Mouse (Mus musculus) Patski (cell line): ENCODE measurements around the gene Ehd2. TPM values are rescaled to one million over a fixed set of nuclear protein-coding genes. Genes with fewer than 3 reads are reported as not detected.

Experiments
- ATAC-seq: fragments of 100-300 bp; one replicate; pipeline ENCODE4 v1.8.0; 2021
- CTCF ChIA-PET: fragments of 350-600 bp; sonication (Branson Sonifier 250); formaldehyde crosslinking; loops from one replicate; lab custom pipeline; 2022; ENCODE audit warnings: inconsistent platforms; lab: Charles Lee
- POLR2A ChIA-PET: fragments of 350-600 bp; sonication (Branson Sonifier 250); formaldehyde crosslinking; loops from one replicate; lab custom pipeline; 2022; ENCODE audit warnings: antibody characterized with exemption, inconsistent platforms; lab: Charles Lee
- DNase-seq: peaks from one replicate; pipeline ENCODE4 v3.0.0-alpha.2; 2011; ENCODE audit warnings: low read depth, low spot score
- H3K27me3 ChIP-seq: fragments of 371-371 bp; one replicate; pipeline ENCODE4 v1.5.1; 2021
- CTCF ChIP-seq: fragments of 100-300 bp; IDR thresholded peaks from one replicate; pipeline ENCODE4 v1.5.1; 2021
- in situ Hi-C: fragments of 300-500 bp; cut with MboI; formaldehyde crosslinking; loops from 3 replicates; pipeline ENCODE4 v1.11.1; 2018; ENCODE audit warnings: low pct_unique_long_range_greater_than_20kb, mixed read lengths
- polyA plus RNA-seq: library from polyadenylated mRNA; unstranded; gene quantifications from one replicate; pipeline ENCODE4 v1.2.3, GENCODE M21; 2021

The Ehd2 gene
- polyA plus RNA-seq, 1 experiment from 2014 or later, result 63.0 TPM

DNA sequence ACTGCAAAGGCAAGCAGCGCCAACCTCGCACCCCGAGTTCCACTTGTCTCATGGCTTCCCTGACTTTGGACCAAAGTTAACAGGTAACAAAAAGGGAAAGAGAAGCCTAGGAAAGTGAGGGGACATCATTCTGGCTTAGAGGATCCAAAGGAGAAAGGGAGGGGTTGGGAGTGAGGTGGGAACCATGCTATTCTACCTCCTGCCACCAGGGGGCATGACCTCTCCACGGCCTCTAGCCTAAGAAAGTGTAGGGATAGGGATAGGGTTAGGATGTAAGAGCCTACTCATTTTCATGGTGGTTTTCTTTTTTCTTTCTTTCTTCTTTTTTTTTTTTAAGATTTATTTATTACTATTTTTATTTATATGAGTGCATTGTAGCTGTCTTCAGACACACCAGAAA lies 8.5 kb upstream of the Ehd2 start:
- ChIA-PET POLR2A (interaction anchor here (1.1 kb wide), 1 partner anchor 71 kb away, joined by 4 read pairs; no protein-coding TSS in a partner anchor), CTCF (interaction anchor here (1.5 to 5.4 kb wide), 11 partner anchors 9 to 91 kb away, joined by 3 to 36 read pairs (median 5); no protein-coding TSS in a partner anchor)
- ATAC-seq (peak; percentile 67), DNase-seq (no peak)
- peak; percentile 91 for TF ChIP-seq CTCF
- in situ Hi-C loops, result loop anchor here (10.0 kb wide), 1 partner anchor 169 kb away; no protein-coding TSS in a partner anchor
- no peaks in the 10 kb centered on the region for H3K27me3 ChIP-seq

DNA sequence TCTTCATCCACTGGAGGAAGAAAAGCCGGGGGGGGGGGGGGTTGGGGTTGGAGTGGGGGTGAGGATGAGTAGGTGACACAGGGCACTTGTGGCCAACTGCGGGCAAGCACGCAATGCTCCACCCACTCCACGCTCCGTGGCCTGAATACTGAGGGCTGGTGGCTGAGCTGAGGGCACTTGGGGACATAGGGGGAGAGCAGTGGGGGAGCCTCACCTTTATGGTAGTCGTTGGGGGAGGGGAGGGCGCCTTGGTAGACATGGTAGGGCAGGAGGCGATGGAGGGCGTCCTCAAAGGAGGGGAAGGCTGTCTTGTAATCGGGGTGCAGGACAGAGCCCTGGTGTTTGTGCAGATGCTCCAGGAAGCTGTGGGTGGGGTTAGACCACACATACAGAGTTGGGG lies 8.1 kb upstream of the Ehd2 start:
- no peak for ATAC-seq
- no peak for TF ChIP-seq CTCF
- no peaks in the 10 kb centered on the region for H3K27me3 ChIP-seq
- no peak for DNase-seq
- in situ Hi-C loops, result loop anchor here (10.0 kb wide), 1 partner anchor 169 kb away; no protein-coding TSS in a partner anchor
- ChIA-PET POLR2A (interaction anchor here (1.1 to 1.5 kb wide), 3 partner anchors 8 to 71 kb away, joined by 3 to 4 read pairs (median 4); no protein-coding TSS in a partner anchor), CTCF (interaction anchor here (1.2 to 5.4 kb wide), 14 partner anchors 10 to 91 kb away, joined by 3 to 36 read pairs (median 5); partner anchors contain the start of gene Nop53)

DNA sequence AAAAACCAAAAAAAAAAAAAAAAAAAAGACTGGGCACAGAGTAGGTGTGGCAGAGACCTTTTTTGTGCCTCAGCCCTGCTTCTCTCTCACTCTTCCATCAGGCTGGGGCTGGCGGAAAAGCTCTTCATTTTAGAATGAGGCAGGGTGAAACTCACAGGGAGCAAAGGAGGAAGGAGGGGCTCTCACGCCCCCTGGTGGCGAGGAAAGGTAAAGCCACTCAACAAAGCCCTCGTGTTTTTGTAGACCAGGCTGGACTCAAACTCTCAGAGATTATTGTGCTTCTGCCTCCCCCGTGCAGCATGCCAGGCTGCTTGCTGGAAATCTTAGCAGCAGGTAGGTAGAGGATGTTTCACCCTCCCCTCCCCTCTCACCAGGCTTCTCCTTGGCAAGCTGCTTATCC lies 7.3 kb upstream of the Ehd2 start:
- CTCF ChIA-PET, result interaction anchor here (0.7 to 5.4 kb wide), 22 partner anchors 8 to 92 kb away, joined by 3 to 36 read pairs (median 4); partner anchors contain the start of gene Nop53
- TF ChIP-seq CTCF, result peak; percentile 87
- POLR2A ChIA-PET, result interaction anchor here (0.7 to 1.5 kb wide), 4 partner anchors 9 to 72 kb away, joined by 3 to 5 read pairs (median 4); no protein-coding TSS in a partner anchor
- DNase-seq, result no peak
- in situ Hi-C loops, result loop anchor here (5.0 to 10.0 kb wide), 2 partner anchors 42 to 170 kb away; no protein-coding TSS in a partner anchor
- no peaks in the 10 kb centered on the region for H3K27me3 ChIP-seq
- peak; percentile 29 for ATAC-seq

DNA sequence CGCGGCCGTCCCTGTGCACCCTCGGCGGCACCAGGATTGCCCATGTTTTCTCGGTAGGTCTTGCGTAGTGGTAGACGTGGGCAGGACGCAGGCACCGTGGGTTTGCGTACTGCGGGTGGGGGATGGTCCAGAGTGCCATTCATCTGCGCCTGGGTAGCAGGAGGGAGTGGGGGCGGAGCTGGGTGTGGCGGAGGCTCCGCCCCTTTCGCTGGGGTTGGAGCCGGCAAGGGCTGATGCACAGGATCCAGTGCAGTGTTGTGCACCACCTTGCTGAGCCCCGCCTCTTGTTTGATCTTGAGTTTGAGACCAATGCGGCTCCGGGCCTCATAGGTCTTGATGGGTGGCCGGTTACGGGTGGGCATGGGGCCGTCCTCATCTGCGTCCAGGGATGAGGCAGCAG lies 4.9 kb upstream of the Ehd2 start:
- H3K27me3 ChIP-seq, result no peaks in the 10 kb centered on the region
- CTCF ChIA-PET, result interaction anchor here (1.1 to 5.4 kb wide), 3 partner anchors 9 to 79 kb away, joined by 3 to 36 read pairs (median 32); no protein-coding TSS in a partner anchor
- no peak for TF ChIP-seq CTCF
- in situ Hi-C loops, result loop anchor here (5.0 to 10.0 kb wide), 2 partner anchors 40 to 173 kb away; no protein-coding TSS in a partner anchor
- DNase-seq, result no peak
- ATAC-seq, result no peak
- POLR2A ChIA-PET, result interaction anchor here (1.0 kb wide), 1 partner anchor 24 kb away, joined by 3 read pairs; no protein-coding TSS in a partner anchor

DNA sequence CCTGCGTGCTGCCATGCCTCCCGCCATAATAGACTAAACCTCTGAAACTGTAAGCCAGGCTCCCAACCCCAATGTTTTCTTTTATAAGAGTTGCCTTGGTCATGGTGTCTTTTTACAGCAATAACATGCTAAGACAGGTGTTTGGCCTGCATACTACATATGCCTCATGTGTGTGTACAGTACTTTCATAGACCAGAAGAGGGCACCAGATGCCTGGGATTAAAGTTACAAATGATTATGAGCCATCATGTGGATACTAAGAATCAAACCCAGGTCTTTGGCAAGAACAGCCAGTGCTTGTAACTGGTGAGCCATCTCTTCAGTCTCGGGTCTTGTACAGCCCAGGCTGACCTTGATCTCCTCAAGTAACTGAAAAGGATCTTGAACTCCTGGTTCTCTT lies 2.3 kb upstream of the Ehd2 start:
- CTCF ChIA-PET, result interaction anchor here (1.2 to 1.6 kb wide), 2 partner anchors 22 to 83 kb away, joined by 5 to 7 read pairs; no protein-coding TSS in a partner anchor
- peak; percentile 48 for TF ChIP-seq CTCF
- ATAC-seq, result no peak
- no peaks in the 10 kb centered on the region for H3K27me3 ChIP-seq
- DNase-seq, result no peak
- in situ Hi-C loops, result loop anchor here (5.0 to 10.0 kb wide), 2 partner anchors 37 to 175 kb away; no protein-coding TSS in a partner anchor
- POLR2A ChIA-PET, result no interaction called here

DNA sequence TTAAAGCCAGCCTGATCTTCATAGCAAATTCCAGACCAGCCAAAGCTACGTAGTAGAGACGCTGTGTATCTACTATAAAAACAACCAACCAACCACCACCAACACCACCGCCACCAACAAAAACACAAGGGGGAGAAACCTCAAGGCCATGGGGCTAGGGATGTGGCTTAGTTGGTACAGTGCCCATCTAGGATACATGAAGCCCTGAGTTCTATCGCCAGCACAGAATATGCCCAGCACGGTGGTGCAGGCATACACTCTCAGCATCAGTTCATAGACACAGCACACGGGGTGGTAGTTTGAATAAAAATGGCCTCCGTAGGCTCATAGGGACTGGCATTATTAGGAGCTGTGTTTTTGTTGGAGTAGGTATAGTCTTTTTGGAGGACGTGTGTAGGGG lies 955 bp upstream of the Ehd2 start:
- no peak for ATAC-seq

DNA sequence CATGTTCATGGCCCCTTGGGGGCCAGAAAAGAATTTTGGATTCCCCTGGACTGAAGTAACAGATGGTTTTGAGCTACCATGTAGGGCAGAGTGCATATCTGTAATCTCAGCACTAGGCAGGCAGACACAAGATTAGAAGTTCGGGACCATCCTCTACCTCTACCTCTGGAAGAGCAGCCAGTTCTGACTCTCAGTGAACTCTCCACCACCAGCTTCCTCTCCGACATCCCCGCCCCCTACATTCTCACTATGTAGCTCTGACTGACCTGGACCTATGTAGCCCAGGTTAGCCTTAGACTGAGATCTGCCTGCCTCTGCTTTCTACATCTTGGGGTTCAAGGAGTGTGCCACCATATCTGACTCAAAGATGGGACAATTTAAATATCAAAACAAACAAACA lies 878 bp downstream of the Ehd2 start:
- no peak for TF ChIP-seq CTCF
- ChIA-PET POLR2A (interaction anchor here (1.5 to 2.5 kb wide), 3 partner anchors 17 to 21 kb away, joined by 3 to 9 read pairs (median 6); partner anchors contain the start of gene Nop53), CTCF (interaction anchor here (1.2 to 4.6 kb wide), 9 partner anchors 13 to 85 kb away, joined by 3 to 51 read pairs (median 5); partner anchors contain the start of gene Nop53)
- in situ Hi-C loops, result no loop called here
- ATAC-seq (no peak), DNase-seq (no peak)
- no peaks in the 10 kb centered on the region for H3K27me3 ChIP-seq

More for the DNA sequence above, 955 bp upstream of the Ehd2 start:
- in situ Hi-C loops, result no loop called here
- ChIA-PET POLR2A (interaction anchor here (2.5 kb wide), 1 partner anchor 21 kb away, joined by 9 read pairs; no protein-coding TSS in a partner anchor), CTCF (interaction anchor here (0.9 to 4.6 kb wide), 6 partner anchors 15 to 52 kb away, joined by 3 to 51 read pairs (median 4); no protein-coding TSS in a partner anchor)
- TF ChIP-seq CTCF, result no peak
- no peaks in the 10 kb centered on the region for H3K27me3 ChIP-seq
- DNase-seq, result no peak

DNA sequence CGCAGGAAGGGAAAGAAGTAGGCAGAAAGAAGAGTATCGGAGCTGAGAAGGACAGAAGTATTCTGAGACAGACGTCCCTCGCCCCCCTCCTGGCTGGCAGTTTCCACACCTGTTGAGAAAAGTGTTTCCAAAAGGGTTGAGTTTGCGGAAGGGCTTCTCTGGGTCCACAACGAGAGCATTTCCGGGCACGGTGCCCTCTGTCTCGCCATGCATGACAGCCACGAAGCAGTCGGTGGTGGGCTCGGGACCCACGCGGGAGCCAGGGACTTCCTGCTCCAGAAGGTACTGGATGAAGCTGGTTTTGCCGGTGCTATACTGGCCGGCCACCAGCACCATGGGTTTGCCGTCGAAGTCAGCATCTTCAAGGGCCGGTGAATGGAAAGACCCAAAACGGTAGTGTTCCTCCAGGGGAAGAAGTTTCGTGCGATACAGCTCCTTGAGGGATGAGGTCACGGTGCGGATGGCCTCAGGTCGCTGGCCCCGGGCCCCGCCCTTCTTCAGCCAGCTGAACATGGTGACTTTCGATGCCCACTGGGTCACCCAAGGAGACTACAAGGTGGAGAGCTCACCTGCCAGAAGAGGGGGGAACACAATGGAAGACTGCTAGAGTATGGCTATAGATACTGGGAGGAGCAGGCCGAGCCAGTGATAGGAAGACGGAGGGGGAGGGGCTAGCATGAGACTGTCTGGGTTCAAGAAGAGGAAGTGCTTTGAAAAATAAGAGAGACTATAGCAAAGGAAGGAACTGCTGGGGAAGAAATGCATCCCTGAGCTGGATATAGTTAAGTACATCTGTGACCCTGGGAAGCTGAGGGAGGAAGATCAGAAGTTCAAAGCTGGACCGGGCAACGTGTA lies 3.3 kb downstream of the Ehd2 start:
- in situ Hi-C loops, result no loop called here
- no peak for DNase-seq
- no peak for ATAC-seq
- POLR2A ChIA-PET, result interaction anchor here (1.1 kb wide), 1 partner anchor 12 kb away, joined by 3 read pairs; no protein-coding TSS in a partner anchor
- H3K27me3 ChIP-seq, result no peaks in the 10 kb centered on the region
- TF ChIP-seq CTCF, result no peak
- CTCF ChIA-PET, result interaction anchor here (0.9 to 4.6 kb wide), 7 partner anchors 10 to 88 kb away, joined by 3 to 51 read pairs (median 9); no protein-coding TSS in a partner anchor

DNA sequence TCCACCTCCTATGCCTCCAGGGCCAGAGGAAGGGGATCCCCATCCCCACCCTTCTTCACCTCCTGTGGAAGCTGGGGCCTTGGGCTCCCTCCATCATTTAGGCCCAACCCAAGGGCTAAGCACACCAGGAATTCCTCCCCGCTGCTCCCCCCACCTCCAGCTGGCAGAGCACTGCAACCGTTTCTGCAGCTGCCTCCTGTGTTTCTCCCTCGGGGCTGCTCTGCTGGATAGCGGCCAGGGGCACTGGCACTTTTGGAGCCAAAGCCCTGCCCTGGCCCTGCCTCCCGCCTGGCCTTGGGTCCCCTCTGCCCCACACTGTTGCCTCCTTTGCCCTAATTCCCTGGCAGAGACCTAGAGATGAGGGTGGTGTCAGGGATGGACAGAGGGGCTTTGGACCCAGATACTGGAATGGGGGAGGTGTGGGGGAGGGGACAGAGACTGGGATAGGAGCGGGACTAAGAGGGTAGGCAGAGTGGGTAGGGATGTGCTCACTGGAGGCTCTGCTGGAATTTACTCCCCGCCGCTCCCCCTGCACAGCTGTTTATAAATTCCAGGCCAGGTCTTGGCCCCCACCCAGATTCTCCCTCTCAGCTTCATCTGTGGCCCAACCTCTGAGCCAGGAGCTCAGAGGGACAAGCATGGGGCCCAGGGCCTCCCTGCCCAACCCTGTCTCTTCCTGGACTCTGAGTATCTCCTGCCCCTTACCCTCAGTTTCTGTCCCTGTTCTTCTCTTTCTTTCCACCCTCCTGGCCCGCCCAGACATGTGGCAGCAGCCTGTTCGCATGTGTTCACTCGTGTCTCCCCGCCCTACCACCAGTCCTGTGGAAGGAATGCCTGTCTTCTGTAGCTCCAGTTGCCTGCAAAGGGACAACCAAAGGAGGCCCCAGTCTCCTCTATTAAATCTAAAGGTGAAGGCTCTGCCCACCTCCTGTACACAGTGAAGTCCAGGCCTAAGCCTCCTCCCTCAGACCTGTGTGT lies 4.8 kb downstream of the Ehd2 start:
- in situ Hi-C loops, result no loop called here
- ChIA-PET CTCF (interaction anchor here (0.8 to 2.1 kb wide), 4 partner anchors 12 to 19 kb away, joined by 3 to 9 read pairs (median 4); no protein-coding TSS in a partner anchor), POLR2A (interaction anchor here (0.6 to 1.1 kb wide), 2 partner anchors 11 to 12 kb away, joined by 3 read pairs; no protein-coding TSS in a partner anchor)
- DNase-seq (peak; percentile 61), ATAC-seq (peak; percentile 76)
- no peaks in the 10 kb centered on the region for H3K27me3 ChIP-seq
- TF ChIP-seq CTCF, result no peak
